Mouse (Mus musculus) liver, adult 2 months (tissue): Measurements from ENCODE around the gene Dyrk1a.

Source experiments
- CTCF ChIP-seq: fragments of 200-500 bp; IDR thresholded peaks from 2 replicates; pipeline ENCODE4 v1.5.1; 2011; ENCODE audit warnings: low read depth, low read length, control low read depth
- POLR2A ChIP-seq: fragments of 200-500 bp; IDR thresholded peaks from 2 replicates; pipeline ENCODE4 v1.6.1; 2011; ENCODE audit warnings: low read length, control low read depth; ENCODE audit not compliant: insufficient read depth; ENCODE audit errors: extremely low read depth

GRCm38 (mm10) chr16:94597640-94598039 is 27.8 kb downstream of the Dyrk1a start:
- no peak for TF ChIP-seq CTCF
- no peak for TF ChIP-seq POLR2A
